Mouse (Mus musculus): Measurements from ENCODE around the gene Glipr1l3. TPM values are rescaled to one million over a fixed set of nuclear protein-coding genes. Genes with fewer than 3 reads are reported as not detected.
A peak's percentile ranks its signal among the peaks of the same experiment; 100 is the strongest.
"Not testable (repeated sequence)": the region's sequence is repeated elsewhere in the genome, so short reads cannot be mapped to it uniquely, and the experiment has no call there.

Gene Glipr1l3
- total RNA-seq (2015) (not detected in 2 replicates), total RNA-seq (2017) (not detected in 2 replicates)

DNA sequence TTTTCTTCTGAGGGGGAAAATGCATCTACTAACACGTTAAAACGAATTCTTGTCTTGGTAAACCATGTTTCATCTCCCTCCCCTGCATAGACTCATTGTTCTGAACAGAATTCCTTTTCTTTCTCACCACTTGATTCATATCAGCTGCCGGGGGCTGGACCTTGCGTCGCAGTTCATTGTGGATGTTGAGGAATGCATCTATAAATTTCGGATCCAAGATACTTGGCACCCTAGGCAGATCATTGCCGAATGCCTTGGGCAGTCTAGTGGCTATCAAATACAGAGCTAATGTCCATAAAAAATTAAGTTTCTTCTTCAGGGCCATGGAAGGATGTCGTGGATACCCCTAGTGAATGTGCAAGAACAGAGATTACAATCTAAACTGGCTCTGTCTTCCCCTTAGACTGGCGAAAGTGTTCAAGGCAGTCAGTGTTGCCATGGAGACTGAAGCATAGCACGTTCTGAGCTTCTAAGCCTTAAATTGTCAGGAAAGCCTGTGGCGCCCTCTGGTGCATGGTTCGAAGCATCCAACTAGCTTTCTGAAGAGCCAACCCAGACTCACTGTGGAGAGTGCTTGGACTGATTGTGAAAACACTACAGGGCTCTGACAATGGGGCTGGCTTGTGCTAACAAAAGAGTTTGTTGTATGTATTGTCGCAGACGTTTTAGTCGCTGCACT, at the start of gene Glipr1l3:
Gene Glipr1l3, minus strand, starts transcription at position 446 of the 679 bp plus-strand sequence.
- ATAC-seq (replicated peaks; ENCODE audit: poor library complexity): peak; percentile 99

DNA sequence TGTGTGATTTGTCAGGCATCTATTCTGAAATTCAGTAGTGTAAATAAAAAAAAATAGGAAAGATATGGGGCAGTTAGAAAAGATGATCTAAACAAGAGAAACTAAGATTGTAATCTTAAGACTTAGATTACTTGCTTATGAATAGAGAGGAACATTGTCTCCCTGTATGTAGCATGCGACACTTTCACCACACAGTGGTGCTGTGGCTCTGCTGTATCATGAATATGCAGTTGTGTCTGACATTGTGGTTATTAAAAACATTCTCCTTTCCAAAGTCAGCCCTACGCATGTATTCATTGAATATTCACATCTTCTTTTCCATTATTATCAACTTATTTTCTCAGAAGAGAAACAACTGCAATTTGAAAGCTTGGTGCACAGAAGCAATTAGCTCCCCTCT, 43.3 kb upstream of the Glipr1l3 start:
- no peak for ATAC-seq (replicated peaks; ENCODE audit: poor library complexity)

DNA sequence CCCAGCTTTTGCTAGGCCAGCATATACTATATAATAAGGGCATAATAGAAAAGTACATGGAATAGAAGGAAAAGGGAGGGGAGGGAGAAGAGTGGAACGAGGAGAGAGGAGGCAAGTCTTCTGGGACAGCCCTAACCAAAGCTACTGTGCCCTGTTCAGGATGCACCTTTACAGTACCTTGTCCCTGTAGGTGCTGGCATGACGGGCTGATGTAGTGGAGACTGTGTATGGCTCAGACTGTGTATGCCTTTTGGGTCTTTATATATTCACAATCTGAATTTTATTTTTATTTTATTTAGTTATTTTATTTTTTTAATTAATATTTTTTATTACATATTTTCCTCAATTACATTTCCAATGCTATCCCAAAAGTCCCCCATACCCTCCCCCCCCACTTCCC, 33.8 kb upstream of the Glipr1l3 start:
- not testable (repeated sequence) for ATAC-seq (replicated peaks; ENCODE audit: poor library complexity)

DNA sequence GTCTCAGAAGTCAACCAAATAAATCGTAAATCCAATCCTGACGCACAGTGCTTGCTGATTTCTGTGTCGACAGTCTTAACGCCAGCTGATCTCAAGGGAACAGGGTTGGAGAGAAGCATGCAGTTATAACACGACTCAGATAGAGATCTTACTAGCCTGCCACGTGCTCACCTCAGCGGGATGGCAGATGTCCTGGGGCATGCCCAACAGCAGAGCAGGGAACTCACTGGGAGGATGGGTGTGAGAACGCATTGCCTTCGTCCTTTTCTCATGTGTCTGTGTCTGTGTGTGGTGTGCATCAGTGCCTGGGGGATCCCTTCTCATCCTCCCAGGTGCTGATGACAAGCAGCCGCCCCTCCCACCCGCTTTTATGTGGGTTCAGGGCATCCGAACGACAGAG, 16.9 kb upstream of the Glipr1l3 start:
- not testable (repeated sequence) for ATAC-seq (replicated peaks; ENCODE audit: poor library complexity)

DNA sequence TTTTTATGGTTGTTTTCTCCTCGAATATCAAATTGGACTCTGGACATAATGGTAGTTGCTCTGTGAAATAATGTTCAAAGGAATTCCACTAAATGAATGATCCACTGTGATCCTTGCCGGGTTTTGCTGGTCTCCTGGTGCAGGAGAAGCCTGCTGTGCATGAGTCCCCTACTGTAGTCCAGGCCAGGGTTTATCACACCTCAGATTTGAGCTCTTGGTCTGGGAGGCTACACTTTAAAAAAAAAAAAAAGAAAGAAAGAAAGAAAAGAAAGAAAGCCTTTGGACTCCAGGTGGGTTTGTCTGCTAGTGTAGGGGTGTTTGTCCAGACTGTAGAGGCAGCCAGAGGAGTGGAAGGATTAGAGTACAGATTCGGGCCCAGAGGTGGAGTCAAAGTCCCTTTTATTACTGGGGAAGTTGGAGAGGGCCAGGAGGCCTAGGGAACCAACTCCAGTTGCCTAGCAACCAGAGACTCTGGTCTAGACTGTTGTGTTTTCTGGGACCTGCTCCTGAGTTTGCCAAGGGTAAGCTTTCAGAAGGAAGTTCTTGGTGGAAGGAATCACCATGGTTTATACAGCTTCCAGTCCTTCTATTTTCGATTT, 3.1 kb upstream of the Glipr1l3 start, which contains the start of gene Caps2:
Gene Caps2, plus strand, starts transcription at position 454 of the 599 bp plus-strand sequence.
- ATAC-seq (replicated peaks; ENCODE audit: poor library complexity): peak; percentile 65

DNA sequence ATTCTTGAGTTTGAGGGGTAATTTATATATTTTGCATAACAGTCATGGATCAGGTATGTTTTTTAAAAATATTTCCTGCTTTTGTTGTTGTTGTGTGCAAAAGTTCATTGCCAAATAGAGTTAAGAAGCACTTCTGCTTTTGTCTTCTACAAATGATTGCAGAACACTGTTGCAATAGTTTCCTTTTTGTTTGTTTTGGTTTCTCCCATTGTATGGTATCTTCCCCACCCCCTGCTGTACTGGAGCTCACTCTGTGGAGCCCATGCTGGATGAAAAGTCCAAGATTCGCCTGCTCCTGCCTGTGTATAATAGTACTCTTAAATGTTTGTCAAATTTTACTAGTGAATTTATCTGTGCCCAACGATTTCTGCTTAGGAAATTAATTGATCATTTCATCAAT, 20.3 kb downstream of the Glipr1l3 start:
- peak; percentile 93 for ATAC-seq (replicated peaks; ENCODE audit: poor library complexity)

DNA sequence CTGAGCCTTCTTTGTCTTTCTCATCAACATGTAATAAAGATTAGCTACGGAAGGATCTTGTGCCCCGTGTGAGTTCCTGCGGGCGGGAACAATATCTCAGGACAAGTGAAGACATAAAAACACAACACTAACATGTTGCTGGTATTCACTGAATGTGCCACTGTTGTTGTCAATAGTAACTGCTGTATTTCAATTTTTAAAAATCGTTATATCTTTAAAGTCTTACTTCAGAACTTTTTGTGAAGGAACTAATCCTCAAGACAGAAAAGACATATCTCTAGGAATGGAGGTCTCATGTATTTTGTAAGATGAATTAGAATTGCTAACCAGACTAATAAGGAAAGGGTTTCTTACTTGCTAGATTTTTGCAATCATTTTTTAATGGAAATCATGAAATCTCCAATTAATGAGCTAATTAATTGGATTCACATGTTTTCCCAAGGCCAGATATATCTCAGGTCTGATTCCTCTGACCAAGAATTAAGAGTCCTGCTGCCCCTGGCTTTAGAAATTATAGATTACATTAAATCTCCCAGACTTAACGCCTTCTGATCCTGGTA, 21.2 kb downstream of the Glipr1l3 start:
- peak; percentile 45 for ATAC-seq (replicated peaks; ENCODE audit: poor library complexity)

DNA sequence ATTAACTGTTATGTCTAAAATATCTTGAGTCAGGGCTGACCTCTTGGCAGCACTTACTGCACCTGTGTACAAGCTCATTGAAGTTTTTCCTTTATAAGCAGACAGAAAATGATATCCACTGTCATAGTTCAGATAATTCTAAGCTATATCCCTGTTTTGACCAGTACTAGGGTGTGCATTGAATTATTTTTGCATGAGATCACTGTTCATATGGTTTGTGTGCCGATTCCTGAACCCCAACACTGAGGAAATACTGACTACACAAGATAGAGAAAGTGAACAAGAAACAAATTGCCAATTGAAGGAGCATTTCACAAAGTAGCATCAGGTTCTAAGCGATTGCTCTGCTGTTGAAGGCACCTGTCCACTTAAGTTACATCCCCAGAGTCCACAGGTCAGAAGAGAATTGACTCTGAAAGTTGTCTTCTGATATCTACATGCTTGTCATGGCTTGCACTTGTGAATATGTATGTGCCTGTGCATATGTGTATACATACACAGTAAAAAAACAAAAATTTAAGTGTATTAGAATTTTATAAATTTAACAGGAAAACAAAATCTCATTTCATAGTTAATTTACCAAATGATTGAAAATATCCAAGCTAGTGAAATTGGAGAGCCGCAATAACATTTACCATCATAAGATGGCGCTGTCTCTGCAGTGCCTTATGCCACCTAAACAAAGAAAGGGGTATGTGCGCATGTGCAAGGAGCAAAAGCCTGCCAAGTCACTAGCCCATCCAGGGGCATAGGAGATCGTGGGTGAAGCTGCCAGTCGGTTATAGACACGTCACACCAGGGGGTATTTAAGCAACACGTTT, 21.9 kb downstream of the Glipr1l3 start:
- peak; percentile 68 for ATAC-seq (replicated peaks; ENCODE audit: poor library complexity)

DNA sequence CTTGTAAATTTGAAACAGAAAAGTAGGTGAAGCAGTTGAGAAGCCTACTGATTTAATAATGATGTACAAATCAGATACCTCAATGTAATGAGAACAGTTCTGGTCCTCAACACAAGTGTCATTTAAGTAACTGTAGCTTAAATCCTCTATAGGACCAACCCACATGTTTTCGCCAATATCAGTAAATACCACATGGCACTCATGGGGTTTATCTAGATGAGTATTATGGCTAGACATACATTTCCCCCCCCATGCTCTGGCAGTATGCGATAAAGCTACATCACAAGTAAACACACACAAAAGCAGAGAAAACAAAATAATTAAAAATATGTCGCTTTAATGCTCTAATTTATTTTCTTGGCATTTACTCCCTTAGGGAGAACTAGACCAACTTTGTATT, 27.9 kb downstream of the Glipr1l3 start:
- ATAC-seq (replicated peaks; ENCODE audit: poor library complexity): no peak

DNA sequence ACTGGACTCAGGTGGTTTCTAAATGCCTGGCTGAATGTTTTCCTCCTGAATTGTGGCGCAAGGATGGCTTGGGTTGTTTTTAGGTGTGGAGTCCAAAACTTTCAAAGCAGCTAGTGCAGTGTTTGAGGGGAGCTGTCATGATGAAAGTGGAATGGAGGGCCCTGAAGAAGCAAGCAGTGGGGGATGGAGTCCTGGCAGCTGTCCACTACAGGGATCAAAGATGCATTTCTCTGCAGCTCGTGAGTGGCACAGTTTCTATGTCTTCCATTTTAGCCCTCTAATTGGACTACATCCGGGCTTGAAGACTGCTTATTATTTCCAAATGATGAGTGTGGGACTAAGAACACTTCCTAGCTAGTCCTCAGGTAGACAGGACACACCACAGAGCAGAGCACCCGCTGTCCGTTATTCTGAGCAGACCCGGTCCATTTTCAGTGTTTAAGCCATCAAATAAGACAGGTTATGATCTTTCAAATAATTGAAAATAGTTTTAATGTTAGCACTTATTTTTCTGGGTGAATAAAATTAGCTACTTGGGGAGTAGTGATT, 32.4 kb downstream of the Glipr1l3 start:
- ATAC-seq (replicated peaks; ENCODE audit: poor library complexity): not testable (repeated sequence)

DNA sequence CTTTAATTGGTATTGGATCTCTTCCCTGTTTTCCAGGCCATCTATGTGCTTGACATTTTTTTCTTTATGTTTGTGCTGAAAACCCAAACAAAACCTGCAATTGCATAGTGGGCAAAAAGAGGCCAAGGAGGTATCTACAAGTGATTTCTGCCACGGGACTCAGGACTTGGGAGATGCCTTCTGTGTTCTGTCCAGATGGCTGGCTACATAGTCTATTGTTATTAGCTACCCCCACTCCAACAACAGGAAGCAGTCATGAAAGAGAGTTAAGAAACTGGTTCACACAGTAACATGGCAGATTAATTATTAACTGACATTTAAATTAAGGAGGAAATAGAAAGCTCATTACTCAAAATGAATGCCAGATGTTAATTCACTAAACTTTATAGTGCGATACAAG, 35.0 kb downstream of the Glipr1l3 start:
- ATAC-seq (replicated peaks; ENCODE audit: poor library complexity): not testable (repeated sequence)

DNA sequence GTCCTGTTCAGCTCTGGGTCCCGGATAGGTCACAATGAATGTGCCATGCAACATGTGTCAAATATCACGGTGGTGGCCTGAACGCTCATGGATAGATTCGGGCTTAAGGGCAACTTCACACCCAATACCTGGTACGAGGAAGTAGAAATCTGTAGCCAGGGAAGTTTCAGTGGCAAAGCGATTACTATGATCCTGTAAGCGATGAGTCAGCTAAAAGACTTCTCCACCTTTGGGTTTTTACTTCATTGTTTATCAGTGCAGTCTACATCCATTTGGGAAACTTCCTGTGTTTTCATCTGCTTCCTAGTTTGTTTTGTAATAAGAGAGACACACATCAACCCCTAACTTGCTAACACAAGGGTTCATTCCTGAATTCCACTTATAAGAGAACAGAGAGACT, 49.7 kb downstream of the Glipr1l3 start:
- ATAC-seq (replicated peaks; ENCODE audit: poor library complexity): no peak

DNA sequence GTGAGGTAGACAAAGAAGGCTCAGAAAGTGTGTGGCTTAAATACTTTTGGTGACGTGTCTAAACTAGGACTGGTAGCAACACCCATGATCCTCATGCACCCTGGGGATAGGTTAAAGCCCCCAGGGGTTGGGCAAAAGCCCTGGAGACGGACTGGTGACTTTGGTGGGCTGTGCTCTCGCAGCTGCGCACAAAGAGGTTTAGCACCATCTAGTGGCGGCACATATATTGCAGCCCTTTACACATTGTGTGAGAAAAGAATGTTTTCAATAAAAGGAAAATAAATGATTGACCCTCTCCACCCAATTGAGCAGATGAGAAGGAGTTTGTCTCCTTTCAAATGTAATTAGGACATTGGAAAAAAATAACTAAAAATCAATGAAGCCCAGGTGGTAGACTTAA, 54.3 kb downstream of the Glipr1l3 start:
- ATAC-seq (replicated peaks; ENCODE audit: poor library complexity): 0 out of 2 replicates have a peak, but pooled peaks have one; percentile 52

Other genes starting within 250 kb of the Glipr1l3 start
- 74.9 and 77.0 TPM in 2 replicates for gene Krr1, start 187.7 kb downstream of the Glipr1l3 start, total RNA-seq (2015)
- 55.8 and 63.2 TPM in 2 replicates for gene Krr1, start 187.7 kb downstream of the Glipr1l3 start, total RNA-seq (2017)
- 490 and 618 TPM in 2 replicates for gene Glipr1, start 157.7 kb downstream of the Glipr1l3 start, total RNA-seq (2015)
- 424 and 503 TPM in 2 replicates for gene Glipr1, start 157.7 kb downstream of the Glipr1l3 start, total RNA-seq (2017)
- not detected in 2 replicates for gene Glipr1l1, start 100.1 kb downstream of the Glipr1l3 start, total RNA-seq (2015)
- not detected in 2 replicates for gene Glipr1l1, start 100.1 kb downstream of the Glipr1l3 start, total RNA-seq (2017)
- gene Glipr1l2, start 77.0 kb downstream of the Glipr1l3 start, total RNA-seq (2015): not detected in 2 replicates
- gene Glipr1l2, start 77.0 kb downstream of the Glipr1l3 start, total RNA-seq (2017): not detected in 2 replicates
- gene Caps2, start 3.3 kb upstream of the Glipr1l3 start, total RNA-seq (2015): not detected in 2 replicates
- gene Caps2, start 3.3 kb upstream of the Glipr1l3 start, total RNA-seq (2017): not detected in 2 replicates
- not detected in 2 replicates for gene Kcnc2, start 110.8 kb upstream of the Glipr1l3 start, total RNA-seq (2015)
- gene Kcnc2, start 110.8 kb upstream of the Glipr1l3 start, total RNA-seq (2017): not detected in 2 replicates

All from megakaryocyte progenitor cell, adult 5-6 weeks (primary cell).